Mouse (Mus musculus): ENCODE data around the gene Ncr1.
"Not testable (repeated sequence)": the region's sequence is repeated elsewhere in the genome, so short reads cannot be mapped to it uniquely, and the experiment has no call there.

Gene Ncr1

GRCm38 (mm10) chr7:4337509-4337908 lies at the start of gene Ncr1:
Gene Ncr1, plus strand, starts transcription at chr7:4337724.
- DNase-seq (ENCODE audit: low spot score): no peak

GRCm38 (mm10) chr7:4292638-4293037 lies 44.9 kb upstream of the Ncr1 start:
- no peak for DNase-seq (ENCODE audit: low spot score)

- DNase-seq (ENCODE audit: low spot score): no peak
These were observed 40.3 kb upstream of the Ncr1 start for GRCm38 (mm10) chr7:4297189-4297588.

GRCm38 (mm10) chr7:4300166-4300565 lies 37.4 kb upstream of the Ncr1 start:
- DNase-seq (ENCODE audit: low spot score): no peak

- DNase-seq (ENCODE audit: low spot score): no peak
These were observed 34.1 kb upstream of the Ncr1 start for GRCm38 (mm10) chr7:4303457-4303856.

- DNase-seq (ENCODE audit: low spot score): not testable (repeated sequence)
These were observed 24.4 kb upstream of the Ncr1 start for GRCm38 (mm10) chr7:4313109-4313508.

GRCm38 (mm10) chr7:4313531-4313930 lies 24.0 kb upstream of the Ncr1 start:
- not testable (repeated sequence) for DNase-seq (ENCODE audit: low spot score)

- no peak for DNase-seq (ENCODE audit: low spot score)
These were observed 14.2 kb upstream of the Ncr1 start for GRCm38 (mm10) chr7:4323301-4323700.

- no peak for DNase-seq (ENCODE audit: low spot score)
These were observed 36.0 kb downstream of the Ncr1 start for GRCm38 (mm10) chr7:4373521-4373920.

Data from layer of hippocampus, adult 9-10 months (tissue).